Mouse (Mus musculus) telencephalon, adult 2 months (tissue): Measurements from ENCODE around the gene Adam4.
A peak's percentile ranks its signal among the peaks of the same experiment; 100 is the strongest.
"Not testable (repeated sequence)": the region's sequence is repeated elsewhere in the genome, so short reads cannot be mapped to it uniquely, and the experiment has no call there.

Experiments
- DNase-seq: peaks from one replicate; pipeline ENCODE4 v3.0.0-alpha.2; 2011; ENCODE audit warnings: low read depth, low spot score

Adam4 gene

DNA sequence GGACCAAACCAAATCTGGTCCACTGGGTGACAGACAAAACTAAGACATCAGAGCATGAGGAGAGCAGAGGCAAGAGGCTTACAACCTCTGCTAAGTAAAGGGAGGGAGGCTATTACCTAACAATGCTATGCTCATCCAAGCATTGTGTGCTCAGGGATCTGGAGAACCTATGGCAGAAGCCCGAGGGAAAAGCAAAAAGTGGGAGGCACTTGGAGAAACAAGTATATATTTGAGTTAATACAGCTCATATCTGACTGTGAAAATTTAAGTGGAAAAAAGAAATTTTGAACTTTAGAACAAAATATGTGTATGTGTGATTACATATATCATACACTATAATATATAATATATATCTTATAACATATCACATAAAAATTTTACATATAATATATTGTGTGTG is at the start of gene Adam4:
Gene Adam4, minus strand, starts transcription at position 101 of the 400 bp plus-strand sequence.
- DNase-seq = no peak

DNA sequence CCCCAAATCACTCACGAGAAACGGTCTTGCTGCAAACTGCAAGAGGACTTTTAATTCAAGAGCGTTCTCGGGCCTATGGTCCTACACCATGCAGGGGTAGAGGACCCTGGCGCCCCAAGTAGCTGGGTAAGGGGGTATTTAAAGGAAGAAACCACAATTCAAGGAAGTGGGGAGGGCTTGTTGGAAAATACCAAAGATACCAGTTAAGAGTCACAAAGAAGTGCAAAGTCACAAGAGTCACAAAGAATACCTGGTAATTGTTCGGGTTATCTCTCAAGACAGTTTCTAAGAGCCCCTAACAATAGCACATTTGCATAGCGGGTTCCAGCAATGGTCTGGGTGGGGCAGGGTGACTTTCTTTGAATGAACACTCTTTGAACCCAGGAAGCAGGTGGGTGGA is 37.3 kb upstream of the Adam4 start:
- not testable (repeated sequence) for DNase-seq

DNA sequence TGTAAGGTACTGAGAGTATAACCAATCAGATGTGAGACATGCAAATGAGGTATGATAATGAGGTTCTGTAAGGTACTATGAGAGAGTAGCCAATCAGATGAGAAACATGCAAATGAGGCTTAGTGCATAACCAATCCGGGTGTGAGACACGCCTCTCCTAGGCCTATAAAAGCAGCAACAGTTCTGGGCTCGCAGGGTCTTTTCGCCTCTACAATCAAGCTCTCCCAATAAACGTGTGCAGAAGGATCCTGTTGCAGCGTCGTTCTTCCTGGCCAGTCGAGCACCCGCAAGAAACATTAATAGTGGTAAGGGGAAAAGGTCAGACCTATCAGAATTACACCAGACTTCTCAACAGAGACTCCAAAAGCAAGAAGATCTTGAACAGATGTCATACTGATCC is 17.2 kb upstream of the Adam4 start:
- not testable (repeated sequence) for DNase-seq

DNA sequence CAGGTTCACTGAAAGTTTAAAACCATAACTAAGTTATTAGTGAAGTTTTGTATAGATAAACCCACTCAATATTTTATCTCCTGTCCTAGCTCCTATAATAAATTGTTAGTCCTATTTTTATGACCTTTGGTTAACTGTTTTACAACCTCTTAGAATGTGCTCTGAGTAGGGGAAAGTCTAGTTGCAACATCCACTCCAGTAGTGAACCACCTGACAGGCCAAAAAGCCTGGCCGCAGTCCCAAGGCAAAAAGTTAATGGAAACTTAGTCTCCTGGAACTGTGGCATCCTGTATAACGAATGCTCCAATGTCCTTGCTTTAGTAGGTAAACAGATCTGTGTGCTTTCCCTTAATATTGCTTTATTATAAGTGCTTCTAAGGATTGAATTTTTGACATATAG is 13.0 kb upstream of the Adam4 start:
- not testable (repeated sequence) for DNase-seq

DNA sequence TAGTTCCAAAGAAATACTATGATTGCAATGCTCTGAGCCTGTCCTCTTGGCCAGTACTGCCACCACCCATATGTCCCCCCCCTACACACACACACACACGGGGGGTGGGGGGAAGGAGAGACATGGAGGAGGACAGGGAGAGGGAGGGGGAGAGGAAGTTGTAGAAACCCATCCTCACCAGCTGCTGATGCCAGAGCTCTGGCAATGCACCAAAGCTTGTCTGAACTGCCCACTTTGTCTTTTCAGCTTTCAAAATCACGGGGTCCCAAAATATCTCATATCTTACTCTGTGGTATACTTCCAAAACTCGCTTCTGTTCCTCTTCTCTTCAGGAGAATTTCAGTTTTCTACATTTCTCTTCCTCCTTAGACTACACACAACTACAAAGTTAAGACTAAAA is 8.5 kb downstream of the Adam4 start:
- DNase-seq = peak; percentile 22

DNA sequence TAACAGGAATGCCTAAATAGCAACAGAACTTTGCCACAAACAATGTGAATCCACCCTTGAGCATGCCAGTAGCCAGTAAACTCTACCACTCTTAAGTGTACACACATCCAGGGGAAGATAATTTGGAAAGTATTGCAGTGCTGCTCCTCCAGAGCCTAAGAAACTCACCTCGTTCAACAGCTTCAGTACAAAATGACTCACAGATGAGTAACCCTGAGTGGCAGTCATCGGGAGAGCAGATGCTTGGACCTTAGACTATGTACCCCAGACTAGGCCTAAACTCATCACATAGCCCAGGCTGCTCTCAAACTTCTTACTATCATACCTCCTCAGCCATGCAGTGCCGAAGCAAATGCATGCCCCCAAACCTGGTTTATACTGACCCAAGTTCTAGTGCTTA is 12.8 kb downstream of the Adam4 start:
- no peak for DNase-seq

DNA sequence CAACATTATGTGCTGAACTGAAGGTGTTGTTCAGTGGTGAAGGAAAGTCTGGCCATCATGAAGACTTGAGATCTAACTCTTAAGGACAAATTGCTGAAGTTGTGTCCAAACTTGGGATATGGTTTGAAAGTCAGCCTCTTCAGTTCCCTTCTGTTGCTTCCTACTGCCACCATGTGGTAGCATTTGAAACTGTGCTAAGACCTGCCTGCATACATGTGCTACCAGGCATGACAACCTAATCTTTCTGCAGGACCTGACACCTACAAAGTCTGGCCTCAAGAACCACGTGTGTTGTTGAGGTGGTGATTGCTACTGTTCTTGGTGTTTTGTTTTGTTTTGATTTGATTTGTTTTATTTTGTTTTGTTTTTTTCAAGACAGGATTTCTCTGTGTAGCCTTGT is 19.6 kb downstream of the Adam4 start:
- peak; percentile 57 for DNase-seq

DNA sequence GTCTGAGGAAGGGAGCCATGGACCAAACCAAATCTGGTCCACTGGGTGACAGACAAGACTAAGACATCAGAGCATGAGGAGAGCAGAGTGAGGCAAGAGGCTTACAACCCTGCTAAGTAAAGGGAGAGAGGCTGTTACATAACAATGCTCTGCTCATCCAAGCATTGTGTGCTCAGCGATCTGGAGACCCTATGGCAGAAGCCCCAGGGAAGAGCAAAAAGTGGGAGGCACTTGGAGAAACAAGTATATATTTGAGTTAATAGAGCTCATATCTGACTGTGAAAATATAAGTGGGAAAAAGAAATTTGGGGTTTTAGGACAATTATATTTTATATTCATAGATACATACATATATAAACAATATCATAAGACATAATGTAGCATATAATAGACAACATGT is 42.4 kb downstream of the Adam4 start, which contains the start of gene Gm4787:
Gene Gm4787, minus strand, starts transcription at position 101 of the 400 bp plus-strand sequence.
- not testable (repeated sequence) for DNase-seq
